Mouse (Mus musculus) bone marrow macrophage, adult 2 months (primary cell): ENCODE measurements at regions not wholly inside any gene's neighbourhood (a gene's known extent, or its start where the extent isn't known, plus 50 kb on each side); places are given as distances from the start of the nearest gene placed in this dataset.

Source experiments
- CTCF ChIP-seq: IDR thresholded peaks from 2 replicates; pipeline ENCODE4 v1.5.1; 2012; ENCODE audit warnings: low read depth, mild to moderate bottlenecking, low read length, moderate library complexity
- POLR2A ChIP-seq: IDR thresholded peaks from 2 replicates; pipeline ENCODE4 v1.6.1; 2012; ENCODE audit warnings: mild to moderate bottlenecking, low read depth, low read length, borderline replicate concordance

DNA sequence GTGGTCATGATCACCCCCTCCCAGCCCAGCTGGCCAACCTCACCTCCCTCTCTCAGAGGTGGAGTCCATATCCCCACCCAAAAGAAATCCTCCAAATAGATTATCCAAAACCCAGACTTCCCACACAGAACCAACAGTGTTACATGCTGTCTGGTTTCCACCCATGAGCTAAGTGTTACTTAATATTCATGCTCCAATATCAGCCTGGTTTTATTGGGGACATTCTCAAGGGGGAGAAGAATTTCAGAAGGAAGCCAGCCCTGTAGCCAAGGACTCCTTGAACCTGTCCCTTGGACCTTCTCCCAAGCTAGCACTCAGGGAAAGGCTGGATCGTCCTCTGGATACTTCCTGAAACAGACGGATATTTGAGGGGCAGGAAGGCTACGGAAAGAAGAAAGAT lies 268.6 kb downstream of the Tle3 start:
- TF ChIP-seq POLR2A: no peak
- TF ChIP-seq CTCF: no peak
